Mouse (Mus musculus) thymus, postnatal 14 days (tissue): ENCODE results near the gene Rapgef1.
A peak's percentile ranks its signal among the peaks of the same experiment; 100 is the strongest.
"Not testable (repeated sequence)": the region's sequence is repeated elsewhere in the genome, so short reads cannot be mapped to it uniquely, and the experiment has no call there.

Experiments used
- DNase-seq: peaks from one replicate; pipeline ENCODE4 v3.0.0; 2021

Rapgef1 gene

GRCm38 (mm10) chr2:29747852-29748251, 128.3 kb downstream of the Rapgef1 start:
- DNase-seq = peak; percentile 52

GRCm38 (mm10) chr2:29748499-29748898, 129.0 kb downstream of the Rapgef1 start:
- DNase-seq = no peak

GRCm38 (mm10) chr2:29751497-29751896, 132.0 kb downstream of the Rapgef1 start, which contains the start of gene Gm13420:
Gene Gm13420 (minus strand): TSS chr2:29751685.
- no peak for DNase-seq

- no peak for DNase-seq
Observed at GRCm38 (mm10) chr2:29752397-29752796, 132.9 kb downstream of the Rapgef1 start.

- no peak for DNase-seq
Observed at GRCm38 (mm10) chr2:29755693-29756092, 136.2 kb downstream of the Rapgef1 start.

GRCm38 (mm10) chr2:29764831-29765230, 145.3 kb downstream of the Rapgef1 start:
- peak; percentile 67 for DNase-seq

- DNase-seq = no peak
Observed at GRCm38 (mm10) chr2:29767976-29768709, 148.6 kb downstream of the Rapgef1 start.

- DNase-seq = no peak
Observed at GRCm38 (mm10) chr2:29768901-29769300, 149.4 kb downstream of the Rapgef1 start.

GRCm38 (mm10) chr2:29770162-29770561, 150.6 kb downstream of the Rapgef1 start:
- no peak for DNase-seq

GRCm38 (mm10) chr2:29771611-29772461, 152.3 kb downstream of the Rapgef1 start:
- DNase-seq = no peak

GRCm38 (mm10) chr2:29773323-29773722, 153.8 kb downstream of the Rapgef1 start:
- DNase-seq = no peak

- DNase-seq = not testable (repeated sequence)
Observed at GRCm38 (mm10) chr2:29781256-29781655, 161.7 kb downstream of the Rapgef1 start.

GRCm38 (mm10) chr2:29784290-29784689, 164.8 kb downstream of the Rapgef1 start:
- DNase-seq = no peak

- peak; percentile 93 for DNase-seq
Observed at GRCm38 (mm10) chr2:29787104-29787917, 167.8 kb downstream of the Rapgef1 start, which contains the start of gene Coq4. Gene Coq4 (plus strand): TSS chr2:29787493.

- peak; percentile 88 for DNase-seq
Observed at GRCm38 (mm10) chr2:29787937-29788681, 168.6 kb downstream of the Rapgef1 start, which contains the start of gene Trub2. Gene Trub2 (minus strand): TSS chr2:29788502.
